Mouse (Mus musculus): ENCODE data around the gene Afg1l. TPM values are rescaled to one million over a fixed set of nuclear protein-coding genes. Genes with fewer than 3 reads are reported as not detected.

Afg1l gene
- polyA plus RNA-seq, 1 experiment from 2014 or later = 4.0 TPM

GRCm38 (mm10) chr10:42277476-42278306 is 200.7 kb downstream of the Afg1l start:
- H3K36me3 ChIP-seq (ENCODE audit: poor library complexity, severe bottlenecking) = no peaks in the 10 kb centered on the region
- H3K4me1 ChIP-seq = peaks cover 32% of the 10 kb centered on the region
- peak overlapping the region; percentile 99 for H3K4me2 ChIP-seq
- no peaks in the 10 kb centered on the region for H3K9me3 ChIP-seq (replicated peaks)
- H3K27ac ChIP-seq = peak overlapping the region; percentile 99
- peak; percentile 94 for ATAC-seq
- peak overlapping the region; percentile 77 for H3K9ac ChIP-seq
- H3K4me3 ChIP-seq = peak overlapping the region; percentile 68
- peaks cover 23% of the 10 kb centered on the region for H3K27me3 ChIP-seq
- WGBS = under 1% methylated on average over 74 of the region's 78 CpGs

- Histone ChIP-seq H3K4me3 (peak within 1 kb of the TSS; percentile 68), H3K9ac (peak within 1 kb of the TSS; percentile 77), H3K4me1 (peaks cover 35% of the 10 kb centered on the region), H3K9me3 (replicated peaks) (no peaks in the 10 kb centered on the region), H3K36me3 (ENCODE audit: poor library complexity, severe bottlenecking) (no peaks in the 10 kb centered on the region), H3K27me3 (peaks cover 26% of the 10 kb centered on the region), H3K4me2 (peak within 1 kb of the TSS; percentile 99), H3K27ac (peak within 1 kb of the TSS; percentile 99)
- WGBS = under 1% methylated on average over 80 of the region's 88 CpGs
- ATAC-seq = peak; percentile 77
Measured at GRCm38 (mm10) chr10:42276507-42277345, 201.6 kb downstream of the Afg1l start, which contains the start of gene Foxo3. Gene Foxo3, minus strand, starts transcription at chr10:42276755.

GRCm38 (mm10) chr10:42275871-42276501 is 202.4 kb downstream of the Afg1l start:
- Histone ChIP-seq H3K4me1 (peaks cover 40% of the 10 kb centered on the region), H3K27me3 (peaks cover 26% of the 10 kb centered on the region), H3K9ac (peak overlapping the region; percentile 77), H3K4me2 (peak overlapping the region; percentile 99), H3K9me3 (replicated peaks) (no peaks in the 10 kb centered on the region), H3K36me3 (ENCODE audit: poor library complexity, severe bottlenecking) (no peaks in the 10 kb centered on the region), H3K27ac (peak overlapping the region; percentile 99), H3K4me3 (peak overlapping the region; percentile 68)
- ATAC-seq = no peak
- under 1% methylated on average over 40 of the region's 40 CpGs for WGBS

GRCm38 (mm10) chr10:42275401-42275870 is 202.9 kb downstream of the Afg1l start:
- H3K9me3 ChIP-seq (replicated peaks) = no peaks in the 10 kb centered on the region
- peaks cover 40% of the 10 kb centered on the region for H3K4me1 ChIP-seq
- peaks cover 26% of the 10 kb centered on the region for H3K27me3 ChIP-seq
- peak overlapping the region; percentile 77 for H3K9ac ChIP-seq
- H3K36me3 ChIP-seq (ENCODE audit: poor library complexity, severe bottlenecking) = no peaks in the 10 kb centered on the region
- peak overlapping the region; percentile 99 for H3K27ac ChIP-seq
- peak overlapping the region; percentile 99 for H3K4me2 ChIP-seq
- H3K4me3 ChIP-seq = peak overlapping the region; percentile 68
- under 1% methylated on average over 37 of the region's 54 CpGs for WGBS
- ATAC-seq = no peak

GRCm38 (mm10) chr10:42274712-42275400 is 203.5 kb downstream of the Afg1l start:
- Histone ChIP-seq H3K4me2 (peak overlapping the region; percentile 99), H3K9ac (peak overlapping the region; percentile 77), H3K4me1 (peaks cover 40% of the 10 kb centered on the region), H3K4me3 (peak overlapping the region; percentile 68), H3K36me3 (ENCODE audit: poor library complexity, severe bottlenecking) (no peaks in the 10 kb centered on the region), H3K27ac (0 out of 2 replicates have a peak overlapping the region, but pooled peaks have one; percentile 99), H3K27me3 (peaks cover 25% of the 10 kb centered on the region), H3K9me3 (replicated peaks) (no peaks in the 10 kb centered on the region)
- no peak for ATAC-seq
- WGBS = under 1% methylated on average over 65 of the region's 65 CpGs

GRCm38 (mm10) chr10:42273760-42274691 is 204.3 kb downstream of the Afg1l start:
- peaks cover 19% of the 10 kb centered on the region for H3K27me3 ChIP-seq
- WGBS = 7% methylated on average over 21 of the region's 21 CpGs
- ATAC-seq = no peak

GRCm38 (mm10) chr10:42273403-42273759 is 205.0 kb downstream of the Afg1l start:
- Histone ChIP-seq H3K36me3 (ENCODE audit: poor library complexity, severe bottlenecking) (0 out of 2 replicates have a peak, but pooled peaks cover 4% of the 10 kb centered on the region), H3K27me3 (peaks cover 19% of the 10 kb centered on the region), H3K27ac (no peak overlapping the region), H3K9me3 (replicated peaks) (no peaks in the 10 kb centered on the region), H3K4me3 (peak overlapping the region; percentile 68), H3K9ac (peak overlapping the region; percentile 7; the same call in 1 of the 2 replicates), H3K4me2 (peak overlapping the region; percentile 99), H3K4me1 (peaks cover 34% of the 10 kb centered on the region)
- WGBS = 75% methylated on average over 6 of the region's 6 CpGs
- no peak for ATAC-seq

More at GRCm38 (mm10) chr10:42273760-42274691, 204.3 kb downstream of the Afg1l start:
- H3K9me3 ChIP-seq (replicated peaks) = no peaks in the 10 kb centered on the region
- H3K27ac ChIP-seq = no peak overlapping the region
- H3K9ac ChIP-seq = peak overlapping the region; percentile 77
- peak overlapping the region; percentile 99 for H3K4me2 ChIP-seq
- peaks cover 40% of the 10 kb centered on the region for H3K4me1 ChIP-seq
- H3K36me3 ChIP-seq (ENCODE audit: poor library complexity, severe bottlenecking) = 0 out of 2 replicates have a peak, but pooled peaks cover 4% of the 10 kb centered on the region
- H3K4me3 ChIP-seq = peak overlapping the region; percentile 68

GRCm38 (mm10) chr10:42271454-42272230 is 206.7 kb downstream of the Afg1l start:
- Histone ChIP-seq H3K36me3 (ENCODE audit: poor library complexity, severe bottlenecking) (peaks cover 7% of the 10 kb centered on the region; the same call in 1 of the 2 replicates), H3K4me3 (no peak overlapping the region), H3K9me3 (replicated peaks) (no peaks in the 10 kb centered on the region), H3K27ac (no peak overlapping the region), H3K27me3 (peaks cover 19% of the 10 kb centered on the region), H3K4me1 (peaks cover 33% of the 10 kb centered on the region), H3K9ac (0 out of 2 replicates have a peak overlapping the region, but pooled peaks have one; percentile 31), H3K4me2 (peak overlapping the region; percentile 20)
- ATAC-seq = no peak
- 57% methylated on average over 11 of the region's 11 CpGs for WGBS

GRCm38 (mm10) chr10:42270277-42271083 is 207.9 kb downstream of the Afg1l start:
- peaks cover 19% of the 10 kb centered on the region for H3K27me3 ChIP-seq
- no peak overlapping the region for H3K4me2 ChIP-seq
- H3K9ac ChIP-seq = no peak overlapping the region
- peaks cover 19% of the 10 kb centered on the region for H3K36me3 ChIP-seq (ENCODE audit: poor library complexity, severe bottlenecking)
- H3K9me3 ChIP-seq (replicated peaks) = no peaks in the 10 kb centered on the region
- WGBS = 71% methylated on average over 10 of the region's 10 CpGs
- H3K4me1 ChIP-seq = peaks cover 31% of the 10 kb centered on the region
- H3K4me3 ChIP-seq = no peak overlapping the region
- H3K27ac ChIP-seq = no peak overlapping the region
- no peak for ATAC-seq

Measured in forebrain, embryonic 13.5 days (tissue).